Mouse (Mus musculus): ENCODE data around the gene Pex14. TPM values are rescaled to one million over a fixed set of nuclear protein-coding genes. Genes with fewer than 3 reads are reported as not detected.

Pex14 gene
- polyA plus RNA-seq, 1 experiment from 2014 or later: 46.0 TPM

GRCm38 (mm10) chr4:148979837-148980236, 119.8 kb downstream of the Pex14 start:
- peaks cover 13% of the 10 kb centered on the region for H3K36me3 ChIP-seq (ENCODE audit: control insufficient read depth, insufficient read depth, low read length)
- no peak overlapping the region for H3K27ac ChIP-seq (ENCODE audit: low read depth)
- no peak overlapping the region for H3K9ac ChIP-seq (ENCODE audit: low read length)
- peaks cover 8% of the 10 kb centered on the region for H3K4me1 ChIP-seq (replicated peaks; ENCODE audit: control insufficient read depth, insufficient read depth, low read length)
- WGBS: 70% methylated on average over 11 of the region's 11 CpGs
- no peaks in the 10 kb centered on the region for H3K27me3 ChIP-seq (replicated peaks; ENCODE audit: control insufficient read depth, insufficient read depth, low read length)
- H3K4me2 ChIP-seq (ENCODE audit: low read length): no peak overlapping the region
- ATAC-seq (replicated peaks; ENCODE audit: low FRiP score, low TSS enrichment, low read depth) (no peak), DNase-seq (ENCODE audit: low spot score) (no peak)
- H3K9me3 ChIP-seq (ENCODE audit: control insufficient read depth, low read length): no peaks in the 10 kb centered on the region
- no peak overlapping the region for H3K4me3 ChIP-seq (ENCODE audit: low read depth, low read length)

- Histone ChIP-seq H3K4me2 (ENCODE audit: low read length) (no peak overlapping the region), H3K9ac (ENCODE audit: low read length) (no peak overlapping the region), H3K36me3 (ENCODE audit: control insufficient read depth, insufficient read depth, low read length) (peaks cover 13% of the 10 kb centered on the region), H3K27me3 (replicated peaks; ENCODE audit: control insufficient read depth, insufficient read depth, low read length) (no peaks in the 10 kb centered on the region), H3K4me3 (ENCODE audit: low read depth, low read length) (no peak overlapping the region), H3K27ac (ENCODE audit: low read depth) (no peak overlapping the region), H3K4me1 (replicated peaks; ENCODE audit: control insufficient read depth, insufficient read depth, low read length) (peaks cover 8% of the 10 kb centered on the region), H3K9me3 (ENCODE audit: control insufficient read depth, low read length) (no peaks in the 10 kb centered on the region)
- ATAC-seq (replicated peaks; ENCODE audit: low FRiP score, low TSS enrichment, low read depth) (no peak), DNase-seq (ENCODE audit: low spot score) (no peak)
- WGBS: 84% methylated on average over 11 of the region's 11 CpGs
Measured at GRCm38 (mm10) chr4:148978926-148979325, 120.8 kb downstream of the Pex14 start.

GRCm38 (mm10) chr4:148978221-148978855, 121.3 kb downstream of the Pex14 start:
- Histone ChIP-seq H3K4me3 (ENCODE audit: low read depth, low read length) (no peak overlapping the region), H3K36me3 (ENCODE audit: control insufficient read depth, insufficient read depth, low read length) (peaks cover 7% of the 10 kb centered on the region), H3K27me3 (replicated peaks; ENCODE audit: control insufficient read depth, insufficient read depth, low read length) (no peaks in the 10 kb centered on the region), H3K27ac (ENCODE audit: low read depth) (no peak overlapping the region; the same call in 1 of the 2 replicates), H3K4me2 (ENCODE audit: low read length) (no peak overlapping the region), H3K9me3 (ENCODE audit: control insufficient read depth, low read length) (no peaks in the 10 kb centered on the region), H3K9ac (ENCODE audit: low read length) (no peak overlapping the region), H3K4me1 (replicated peaks; ENCODE audit: control insufficient read depth, insufficient read depth, low read length) (peaks cover 8% of the 10 kb centered on the region)
- ATAC-seq (replicated peaks; ENCODE audit: low FRiP score, low TSS enrichment, low read depth) (no peak), DNase-seq (ENCODE audit: low spot score) (no peak)
- 45% methylated on average over 9 of the region's 9 CpGs for WGBS

- Histone ChIP-seq H3K27me3 (replicated peaks; ENCODE audit: control insufficient read depth, insufficient read depth, low read length) (no peaks in the 10 kb centered on the region), H3K4me1 (replicated peaks; ENCODE audit: control insufficient read depth, insufficient read depth, low read length) (peaks cover 21% of the 10 kb centered on the region), H3K36me3 (ENCODE audit: control insufficient read depth, insufficient read depth, low read length) (no peaks in the 10 kb centered on the region), H3K27ac (ENCODE audit: low read depth) (no peak overlapping the region), H3K4me2 (ENCODE audit: low read length) (no peak overlapping the region), H3K9me3 (ENCODE audit: control insufficient read depth, low read length) (no peaks in the 10 kb centered on the region), H3K4me3 (ENCODE audit: low read depth, low read length) (no peak overlapping the region), H3K9ac (ENCODE audit: low read length) (no peak overlapping the region)
- 77% methylated on average over 7 of the region's 7 CpGs for WGBS
- DNase-seq (ENCODE audit: low spot score) (no peak), ATAC-seq (replicated peaks; ENCODE audit: low FRiP score, low TSS enrichment, low read depth) (no peak)
Measured at GRCm38 (mm10) chr4:148974833-148975232, 124.8 kb downstream of the Pex14 start.

GRCm38 (mm10) chr4:148973387-148973786, 126.3 kb downstream of the Pex14 start:
- Histone ChIP-seq H3K4me2 (ENCODE audit: low read length) (no peak overlapping the region), H3K4me1 (replicated peaks; ENCODE audit: control insufficient read depth, insufficient read depth, low read length) (peaks cover 15% of the 10 kb centered on the region), H3K9me3 (ENCODE audit: control insufficient read depth, low read length) (no peaks in the 10 kb centered on the region), H3K27ac (ENCODE audit: low read depth) (no peak overlapping the region), H3K36me3 (ENCODE audit: control insufficient read depth, insufficient read depth, low read length) (no peaks in the 10 kb centered on the region), H3K27me3 (replicated peaks; ENCODE audit: control insufficient read depth, insufficient read depth, low read length) (no peaks in the 10 kb centered on the region), H3K9ac (ENCODE audit: low read length) (no peak overlapping the region), H3K4me3 (ENCODE audit: low read depth, low read length) (no peak overlapping the region)
- DNase-seq (ENCODE audit: low spot score): peak; percentile 49
- no peak for ATAC-seq (replicated peaks; ENCODE audit: low FRiP score, low TSS enrichment, low read depth)
- 82% methylated on average over 14 of the region's 14 CpGs for WGBS

GRCm38 (mm10) chr4:148972707-148973106, 127.0 kb downstream of the Pex14 start:
- ATAC-seq (replicated peaks; ENCODE audit: low FRiP score, low TSS enrichment, low read depth) (no peak), DNase-seq (ENCODE audit: low spot score) (peak; percentile 52)
- Histone ChIP-seq H3K4me3 (ENCODE audit: low read depth, low read length) (no peak overlapping the region), H3K9ac (ENCODE audit: low read length) (no peak overlapping the region), H3K27me3 (replicated peaks; ENCODE audit: control insufficient read depth, insufficient read depth, low read length) (no peaks in the 10 kb centered on the region), H3K4me2 (ENCODE audit: low read length) (no peak overlapping the region), H3K9me3 (ENCODE audit: control insufficient read depth, low read length) (no peaks in the 10 kb centered on the region), H3K4me1 (replicated peaks; ENCODE audit: control insufficient read depth, insufficient read depth, low read length) (peaks cover 14% of the 10 kb centered on the region), H3K27ac (ENCODE audit: low read depth) (no peak overlapping the region), H3K36me3 (ENCODE audit: control insufficient read depth, insufficient read depth, low read length) (no peaks in the 10 kb centered on the region)
- 80% methylated on average over 14 of the region's 14 CpGs for WGBS

GRCm38 (mm10) chr4:148971613-148972242, 127.9 kb downstream of the Pex14 start:
- Histone ChIP-seq H3K9ac (ENCODE audit: low read length) (no peak overlapping the region), H3K4me1 (replicated peaks; ENCODE audit: control insufficient read depth, insufficient read depth, low read length) (peaks cover 19% of the 10 kb centered on the region), H3K4me3 (ENCODE audit: low read depth, low read length) (no peak overlapping the region), H3K27ac (ENCODE audit: low read depth) (no peak overlapping the region), H3K4me2 (ENCODE audit: low read length) (no peak overlapping the region), H3K9me3 (ENCODE audit: control insufficient read depth, low read length) (no peaks in the 10 kb centered on the region), H3K36me3 (ENCODE audit: control insufficient read depth, insufficient read depth, low read length) (no peaks in the 10 kb centered on the region), H3K27me3 (replicated peaks; ENCODE audit: control insufficient read depth, insufficient read depth, low read length) (no peaks in the 10 kb centered on the region)
- peak; percentile 51 for DNase-seq (ENCODE audit: low spot score)
- ATAC-seq (replicated peaks; ENCODE audit: low FRiP score, low TSS enrichment, low read depth): peak; percentile 50
- 65% methylated on average over 3 of the region's 3 CpGs for WGBS

- Histone ChIP-seq H3K9me3 (ENCODE audit: control insufficient read depth, low read length) (no peaks in the 10 kb centered on the region), H3K4me3 (ENCODE audit: low read depth, low read length) (no peak overlapping the region), H3K9ac (ENCODE audit: low read length) (no peak overlapping the region), H3K36me3 (ENCODE audit: control insufficient read depth, insufficient read depth, low read length) (0 out of 2 replicates have a peak, but pooled peaks cover 5% of the 10 kb centered on the region), H3K27me3 (replicated peaks; ENCODE audit: control insufficient read depth, insufficient read depth, low read length) (no peaks in the 10 kb centered on the region), H3K4me2 (ENCODE audit: low read length) (no peak overlapping the region), H3K27ac (ENCODE audit: low read depth) (no peak overlapping the region), H3K4me1 (replicated peaks; ENCODE audit: control insufficient read depth, insufficient read depth, low read length) (peaks cover 19% of the 10 kb centered on the region)
- DNase-seq (ENCODE audit: low spot score) (peak; percentile 43), ATAC-seq (replicated peaks; ENCODE audit: low FRiP score, low TSS enrichment, low read depth) (no peak)
- 86% methylated on average over 4 of the region's 4 CpGs for WGBS
Measured at GRCm38 (mm10) chr4:148970742-148971141, 128.9 kb downstream of the Pex14 start.

GRCm38 (mm10) chr4:148969610-148970009, 130.1 kb downstream of the Pex14 start:
- Histone ChIP-seq H3K4me2 (ENCODE audit: low read length) (no peak overlapping the region), H3K9ac (ENCODE audit: low read length) (no peak overlapping the region), H3K4me1 (replicated peaks; ENCODE audit: control insufficient read depth, insufficient read depth, low read length) (peaks cover 19% of the 10 kb centered on the region), H3K27ac (ENCODE audit: low read depth) (no peak overlapping the region), H3K27me3 (replicated peaks; ENCODE audit: control insufficient read depth, insufficient read depth, low read length) (no peaks in the 10 kb centered on the region), H3K36me3 (ENCODE audit: control insufficient read depth, insufficient read depth, low read length) (0 out of 2 replicates have a peak, but pooled peaks cover 5% of the 10 kb centered on the region), H3K9me3 (ENCODE audit: control insufficient read depth, low read length) (no peaks in the 10 kb centered on the region), H3K4me3 (ENCODE audit: low read depth, low read length) (no peak overlapping the region)
- ATAC-seq (replicated peaks; ENCODE audit: low FRiP score, low TSS enrichment, low read depth) (no peak), DNase-seq (ENCODE audit: low spot score) (no peak)
- WGBS: 65% methylated on average over 5 of the region's 5 CpGs

Data from intestine, embryonic 14.5 days (tissue).